Mouse (Mus musculus): Measurements from ENCODE around the gene Vcpkmt.

Vcpkmt gene

GRCm38 (mm10) chr12:69537675-69538361, 45.0 kb downstream of the Vcpkmt start:
- peak; percentile 49 for DNase-seq

- DNase-seq = peak; percentile 56
Observed at GRCm38 (mm10) chr12:69537243-69537674, 45.6 kb downstream of the Vcpkmt start.

GRCm38 (mm10) chr12:69536616-69537242, 46.1 kb downstream of the Vcpkmt start:
- no peak for DNase-seq

GRCm38 (mm10) chr12:69533237-69533636, 49.6 kb downstream of the Vcpkmt start:
- no peak for DNase-seq

GRCm38 (mm10) chr12:69532530-69532929, 50.3 kb downstream of the Vcpkmt start:
- DNase-seq = no peak

GRCm38 (mm10) chr12:69532091-69532490, 50.7 kb downstream of the Vcpkmt start:
- no peak for DNase-seq

- no peak for DNase-seq
Observed at GRCm38 (mm10) chr12:69529694-69530403, 53.0 kb downstream of the Vcpkmt start.

- DNase-seq = no peak
Observed at GRCm38 (mm10) chr12:69528275-69529032, 54.4 kb downstream of the Vcpkmt start.
